Mouse (Mus musculus): ENCODE results near the gene Olfr700. TPM values are rescaled to one million over a fixed set of nuclear protein-coding genes. Genes with fewer than 3 reads are reported as not detected.

Gene Olfr700
- polyA plus RNA-seq, 1 experiment from 2014 or later = not detected

Other genes with a start within 250 kb of the Olfr700 start
- not detected in 2 replicates for gene Olfr693, start 128.2 kb downstream of the Olfr700 start, polyA plus RNA-seq (2015; fragmentation: Nextera tagmentation; extraction: Ambion mirVana)
- not detected in 2 replicates for gene Olfr694, start 117.0 kb downstream of the Olfr700 start, polyA plus RNA-seq (2015; fragmentation: Nextera tagmentation; extraction: Ambion mirVana)
- not detected in 2 replicates for gene Olfr695, start 92.4 kb downstream of the Olfr700 start, polyA plus RNA-seq (2015; fragmentation: Nextera tagmentation; extraction: Ambion mirVana)
- gene Olfr697, start 66.4 kb downstream of the Olfr700 start, polyA plus RNA-seq (2015; fragmentation: Nextera tagmentation; extraction: Ambion mirVana) = not detected in 2 replicates
- not detected in 2 replicates for gene Olfr698, start 53.4 kb downstream of the Olfr700 start, polyA plus RNA-seq (2015; fragmentation: Nextera tagmentation; extraction: Ambion mirVana)
- gene Olfr699, start 15.6 kb downstream of the Olfr700 start, polyA plus RNA-seq (2015; fragmentation: Nextera tagmentation; extraction: Ambion mirVana) = not detected in 2 replicates
- gene Olfr701, start 5.3 kb upstream of the Olfr700 start, polyA plus RNA-seq (2015; fragmentation: Nextera tagmentation; extraction: Ambion mirVana) = not detected in 2 replicates
- gene Olfr702, start 25.1 kb upstream of the Olfr700 start, polyA plus RNA-seq (2015; fragmentation: Nextera tagmentation; extraction: Ambion mirVana) = not detected in 2 replicates
- gene Olfr703, start 34.5 kb upstream of the Olfr700 start, polyA plus RNA-seq (2015; fragmentation: Nextera tagmentation; extraction: Ambion mirVana) = not detected in 2 replicates
- gene Olfr704, start 54.4 kb upstream of the Olfr700 start, polyA plus RNA-seq (2015; fragmentation: Nextera tagmentation; extraction: Ambion mirVana) = not detected in 2 replicates
- not detected in 2 replicates for gene Olfr705, start 68.1 kb upstream of the Olfr700 start, polyA plus RNA-seq (2015; fragmentation: Nextera tagmentation; extraction: Ambion mirVana)
- not detected in 2 replicates for gene Olfr706, start 79.3 kb upstream of the Olfr700 start, polyA plus RNA-seq (2015; fragmentation: Nextera tagmentation; extraction: Ambion mirVana)
- not detected in 2 replicates for gene Olfr707, start 92.4 kb upstream of the Olfr700 start, polyA plus RNA-seq (2015; fragmentation: Nextera tagmentation; extraction: Ambion mirVana)
- gene Olfr1532-ps1, start 99.2 kb upstream of the Olfr700 start, polyA plus RNA-seq (2015; fragmentation: Nextera tagmentation; extraction: Ambion mirVana) = not detected in 2 replicates
- not detected in 2 replicates for gene Olfr709-ps1, start 123.4 kb upstream of the Olfr700 start, polyA plus RNA-seq (2015; fragmentation: Nextera tagmentation; extraction: Ambion mirVana)
- gene Olfr710, start 139.5 kb upstream of the Olfr700 start, polyA plus RNA-seq (2015; fragmentation: Nextera tagmentation; extraction: Ambion mirVana) = not detected in 2 replicates
- not detected in 2 replicates for gene Olfr6, start 155.1 kb upstream of the Olfr700 start, polyA plus RNA-seq (2015; fragmentation: Nextera tagmentation; extraction: Ambion mirVana)
- gene Olfr711, start 166.6 kb upstream of the Olfr700 start, polyA plus RNA-seq (2015; fragmentation: Nextera tagmentation; extraction: Ambion mirVana) = not detected in 2 replicates
- gene Olfr2, start 197.2 kb upstream of the Olfr700 start, polyA plus RNA-seq (2015; fragmentation: Nextera tagmentation; extraction: Ambion mirVana) = not detected in 2 replicates
- not detected in 2 replicates for gene Olfr713, start 222.3 kb upstream of the Olfr700 start, polyA plus RNA-seq (2015; fragmentation: Nextera tagmentation; extraction: Ambion mirVana)

Measured in forebrain, embryonic 16.5 days (tissue).